Mouse (Mus musculus): ENCODE data around the gene Arhgef38.

- TF ChIP-seq MAFK (IDR thresholded peaks at IDR 0.05; ENCODE audit: insufficient read depth, low read depth, low read length) (no peak), ZC3H11A (IDR thresholded peaks at IDR 0.05; ENCODE audit: borderline replicate concordance, low read depth, low read length) (no peak), HCFC1 (IDR thresholded peaks at IDR 0.05; ENCODE audit: borderline replicate concordance, insufficient read depth, low read length) (no peak), CHD2 (IDR thresholded peaks at IDR 0.05; ENCODE audit: low read depth, low read length) (no peak)
Measured at GRCm38 (mm10) chr3:133227258-133228012, 7.3 kb downstream of the Arhgef38 start.
